Mouse (Mus musculus): ENCODE measurements around the gene Ankfn1. TPM values are rescaled to one million over a fixed set of nuclear protein-coding genes. Genes with fewer than 3 reads are reported as not detected.

Gene Ankfn1
- under 1 TPM in 1 of 2 experiments, not detected in 1; 0.10 TPM for total RNA-seq (2021)
- long read RNA-seq, experiment 1, partial matches to known transcripts = 0 of 1 reads
- long read RNA-seq, experiment 1, other reads (novel, unspliced or antisense) = 1 of 1 reads
- long read RNA-seq, experiment 2 = 0 reads

GRCm38 (mm10) chr11:89777431-89777830, at the start of gene Ankfn1:
Ankfn1 (minus strand) TSS chr11:89777653.
- intact Hi-C loops (cut with DNase I) = no loop called here
- DNase-seq = no peak

DNA sequence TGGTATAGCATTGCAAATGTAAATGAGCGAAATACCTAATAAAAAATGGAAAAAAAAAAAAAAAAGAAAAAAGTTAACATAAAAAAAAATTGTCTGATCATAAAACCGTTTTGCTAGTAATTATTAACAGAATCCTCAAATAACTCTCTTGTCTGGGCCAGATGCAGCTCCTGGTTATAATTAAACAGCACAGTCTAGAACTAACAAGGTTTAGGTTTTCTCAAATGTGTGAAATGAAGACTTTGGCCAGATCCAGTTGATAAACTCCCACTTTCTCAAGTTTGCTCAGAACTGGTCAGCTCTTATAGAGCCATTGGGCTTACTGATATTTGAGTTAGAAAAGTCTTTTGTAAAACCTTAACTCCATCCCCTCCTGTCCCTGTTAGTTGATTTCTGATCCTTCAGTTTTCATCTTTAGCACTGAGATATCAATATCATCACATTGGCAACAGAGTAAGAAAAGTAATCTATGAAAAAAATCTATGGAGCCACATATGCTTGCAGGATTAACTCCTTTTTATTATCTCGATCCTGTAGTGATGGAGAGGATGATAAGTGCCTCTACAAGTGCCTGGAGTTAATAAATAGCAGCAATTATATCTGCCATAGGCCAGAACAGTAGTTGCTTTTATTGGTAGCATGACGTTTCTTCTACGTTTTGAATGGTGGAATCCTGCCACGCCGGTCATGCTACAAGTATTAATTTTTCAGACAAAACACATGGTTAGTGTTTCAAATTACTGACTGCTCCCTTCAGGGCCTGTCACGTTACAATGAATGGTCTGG, 46.4 kb upstream of the Ankfn1 start:
- intact Hi-C loops (cut with DNase I) = no loop called here

DNA sequence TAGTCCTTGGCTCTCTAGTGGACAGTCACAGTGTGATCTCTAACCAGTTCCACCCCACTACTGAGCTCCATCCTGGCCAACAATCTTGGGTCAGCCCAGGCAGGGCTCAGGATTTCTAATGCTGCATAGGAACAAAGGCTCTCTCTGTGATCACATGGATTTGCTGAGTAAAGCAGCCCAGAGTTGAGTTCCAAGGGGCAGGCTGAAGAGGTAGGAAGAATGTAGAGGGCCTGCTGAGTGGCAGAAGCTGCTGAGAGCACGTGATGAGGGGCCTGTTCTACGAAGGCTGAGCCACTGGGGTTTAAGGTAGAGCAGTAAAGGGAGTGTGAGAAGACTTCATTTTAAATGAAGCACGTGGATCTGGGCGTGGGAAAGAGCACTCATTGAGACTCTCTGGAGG, 41.1 kb upstream of the Ankfn1 start:
- no peak for DNase-seq
- intact Hi-C loops (cut with DNase I) = no loop called here

More for the DNA sequence above, 46.4 kb upstream of the Ankfn1 start:
- no peak for DNase-seq

DNA sequence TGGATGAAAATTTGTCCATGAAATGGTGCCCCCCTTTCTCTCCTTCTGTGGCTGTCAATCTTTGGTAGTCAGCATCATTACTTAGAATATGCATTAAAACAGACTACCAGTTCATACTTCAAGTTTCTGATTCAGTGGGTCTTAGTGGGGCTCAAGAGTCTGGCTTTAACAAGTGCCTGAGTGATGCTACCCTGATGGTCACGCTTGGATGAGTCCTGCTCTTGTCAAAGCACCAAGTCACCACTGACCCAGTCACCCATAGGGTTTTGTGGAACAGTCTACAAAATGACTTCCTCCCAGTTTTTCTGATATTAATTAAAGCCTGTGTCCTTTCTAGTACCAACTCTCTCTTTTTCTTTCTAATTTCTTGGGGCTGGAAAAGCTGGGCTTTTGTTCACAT, 34.0 kb upstream of the Ankfn1 start:
- DNase-seq = no peak
- intact Hi-C loops (cut with DNase I) = no loop called here

GRCm38 (mm10) chr11:89807998-89808397, 30.5 kb upstream of the Ankfn1 start:
- intact Hi-C loops (cut with DNase I) = no loop called here
- DNase-seq = no peak

- DNase-seq = no peak
- intact Hi-C loops (cut with DNase I) = no loop called here
These were observed 27.4 kb upstream of the Ankfn1 start for GRCm38 (mm10) chr11:89804822-89805221.

DNA sequence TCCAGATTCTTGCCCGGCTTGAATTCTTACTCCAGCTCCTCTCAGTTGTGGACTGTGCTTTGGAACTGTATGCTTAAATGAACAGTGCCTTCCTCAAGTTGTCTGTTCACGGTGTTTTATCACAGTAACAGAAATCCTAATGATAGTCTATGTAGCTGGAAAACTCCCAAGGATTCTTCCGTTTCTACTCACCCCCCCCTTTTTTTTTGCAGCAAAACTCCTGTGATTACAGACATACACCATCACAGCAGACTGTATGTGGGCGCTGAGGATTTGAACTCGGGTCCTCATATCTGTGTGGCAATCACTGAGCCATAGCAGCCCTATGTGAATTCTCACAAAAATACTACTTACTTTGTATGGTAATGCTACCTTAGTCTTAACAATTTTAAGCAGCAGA, 26.5 kb upstream of the Ankfn1 start:
- intact Hi-C loops (cut with DNase I) = no loop called here
- no peak for DNase-seq

DNA sequence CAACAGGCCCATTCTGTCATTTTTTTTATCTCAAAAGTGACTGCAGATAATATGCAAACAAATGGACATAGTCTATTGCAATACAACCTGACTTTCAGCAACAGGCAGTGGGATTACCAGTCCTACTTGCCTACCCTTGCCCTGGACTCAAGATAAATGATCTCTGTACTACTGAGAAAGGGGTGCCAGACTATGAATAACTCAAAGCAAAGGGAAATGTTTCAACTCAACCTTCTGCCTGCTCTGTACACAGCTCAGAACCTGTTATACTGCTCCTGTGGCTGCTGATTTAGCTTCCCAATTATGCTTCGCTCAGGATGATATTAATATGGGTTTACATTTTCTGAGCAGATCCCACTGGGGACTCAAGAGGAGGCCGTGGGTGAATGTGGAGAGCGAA, 15.3 kb upstream of the Ankfn1 start:
- DNase-seq = no peak
- intact Hi-C loops (cut with DNase I) = no loop called here

- DNase-seq = no peak
- intact Hi-C loops (cut with DNase I) = no loop called here
These were observed 1.4 kb downstream of the Ankfn1 start for GRCm38 (mm10) chr11:89776070-89776469.

DNA sequence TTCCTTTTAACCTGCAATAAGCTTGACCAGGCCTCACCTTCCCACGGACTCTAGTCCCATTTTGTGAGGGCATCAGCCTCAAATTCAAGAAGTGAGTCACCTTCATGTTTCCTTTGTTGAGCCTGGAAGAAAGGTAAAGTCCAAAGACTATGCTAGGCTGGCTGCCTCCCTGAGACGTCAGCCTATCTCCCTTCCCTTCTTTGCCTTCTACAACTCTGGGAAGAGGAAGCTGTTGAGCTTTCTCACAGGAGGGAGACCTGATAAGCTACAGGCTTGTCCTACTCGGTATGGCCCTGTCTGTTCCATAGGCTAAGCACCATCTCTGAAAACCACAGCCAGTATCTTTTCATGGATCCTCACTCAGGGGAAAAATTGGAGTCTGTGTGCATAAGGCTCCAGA, 2.5 kb downstream of the Ankfn1 start:
- no peak for DNase-seq
- intact Hi-C loops (cut with DNase I) = no loop called here

GRCm38 (mm10) chr11:89772941-89773340, 4.5 kb downstream of the Ankfn1 start:
- intact Hi-C loops (cut with DNase I) = no loop called here
- DNase-seq = no peak

DNA sequence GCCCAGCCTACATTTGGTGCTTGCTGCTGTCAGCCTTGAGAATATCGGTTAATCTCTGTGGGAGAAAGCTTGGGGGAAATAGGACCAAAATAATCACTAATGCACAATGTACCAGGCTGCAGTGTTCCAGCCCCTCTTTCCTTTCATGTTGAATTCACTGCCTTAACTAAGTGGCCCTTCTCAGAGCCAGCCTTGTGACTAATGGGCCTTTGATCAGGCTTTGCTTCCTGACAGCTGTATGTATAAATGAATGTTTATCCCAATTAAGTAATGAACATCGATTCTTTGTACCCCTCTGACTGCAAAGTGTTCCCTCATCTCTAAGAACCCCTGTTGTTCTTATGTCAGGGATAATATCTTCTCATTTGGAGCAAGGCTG, 11.7 kb downstream of the Ankfn1 start:
- DNase-seq = no peak

GRCm38 (mm10) chr11:89765014-89765769, 12.3 kb downstream of the Ankfn1 start:
- DNase-seq = no peak
- intact Hi-C loops (cut with DNase I) = no loop called here

More for the DNA sequence above, 11.7 kb downstream of the Ankfn1 start:
- intact Hi-C loops (cut with DNase I) = no loop called here

DNA sequence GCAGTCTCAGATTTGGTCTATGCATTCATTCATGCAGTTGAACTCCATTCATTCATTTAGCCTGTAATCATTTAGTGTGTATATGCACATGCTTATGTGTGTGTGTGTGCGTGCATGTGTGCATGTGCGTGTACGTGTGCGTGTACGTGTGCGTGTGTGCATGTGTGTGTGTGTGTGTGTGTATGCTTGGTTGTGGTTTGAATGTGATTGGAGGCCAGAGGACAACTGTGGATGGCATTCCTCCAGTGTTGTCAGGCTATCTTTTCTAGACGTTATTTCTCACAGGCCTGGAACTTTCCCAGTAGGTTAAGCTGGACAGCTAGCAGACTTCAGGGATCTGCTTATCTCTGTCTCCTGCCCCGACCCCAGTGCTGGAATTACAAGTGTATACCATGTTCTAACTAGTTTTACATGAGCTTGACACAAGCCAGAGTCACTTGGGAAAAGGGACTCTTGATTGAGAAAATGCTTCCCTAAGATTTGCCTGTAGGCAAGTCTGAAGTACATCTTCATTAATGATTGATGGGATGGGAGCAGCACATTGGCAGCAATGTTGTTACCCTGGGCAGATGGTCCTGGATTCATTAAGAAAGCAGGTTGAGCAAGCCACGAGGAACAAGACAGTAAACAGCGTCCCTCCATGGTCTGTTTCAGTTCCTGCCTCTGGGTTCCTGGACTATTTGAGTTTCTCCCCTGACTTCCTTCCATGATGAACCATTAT, 43.3 kb downstream of the Ankfn1 start:
- DNase-seq = no peak
- intact Hi-C loops (cut with DNase I) = no loop called here

DNA sequence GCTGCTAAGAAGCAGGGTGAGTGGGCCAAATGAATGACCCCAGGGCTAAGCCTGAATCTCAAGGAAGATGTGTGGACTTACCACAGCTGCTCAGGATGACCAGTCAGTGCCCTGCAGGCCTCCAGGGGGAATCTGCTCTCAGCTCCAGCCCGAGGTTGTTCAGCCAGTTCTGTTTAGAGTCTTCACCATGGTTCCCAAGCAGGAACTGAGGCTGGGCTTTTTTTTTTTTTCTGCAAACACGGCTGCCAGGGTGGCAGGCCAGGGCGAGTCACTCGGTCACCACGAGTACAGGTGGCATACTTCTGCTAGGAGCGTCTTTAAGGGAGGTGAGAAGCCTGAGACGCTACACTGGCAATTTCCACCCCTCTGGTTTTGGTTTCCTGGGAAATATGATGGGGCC, 43.9 kb downstream of the Ankfn1 start:
- DNase-seq = no peak
- intact Hi-C loops (cut with DNase I) = no loop called here

- intact Hi-C loops (cut with DNase I) = loop anchor here (5.0 to 10.0 kb wide), 3 partner anchors 176 to 619 kb away; no protein-coding TSS in a partner anchor
- peak; percentile 46 to 52 for DNase-seq
These were observed 56.6 kb downstream of the Ankfn1 start for GRCm38 (mm10) chr11:89720847-89721246.

DNA sequence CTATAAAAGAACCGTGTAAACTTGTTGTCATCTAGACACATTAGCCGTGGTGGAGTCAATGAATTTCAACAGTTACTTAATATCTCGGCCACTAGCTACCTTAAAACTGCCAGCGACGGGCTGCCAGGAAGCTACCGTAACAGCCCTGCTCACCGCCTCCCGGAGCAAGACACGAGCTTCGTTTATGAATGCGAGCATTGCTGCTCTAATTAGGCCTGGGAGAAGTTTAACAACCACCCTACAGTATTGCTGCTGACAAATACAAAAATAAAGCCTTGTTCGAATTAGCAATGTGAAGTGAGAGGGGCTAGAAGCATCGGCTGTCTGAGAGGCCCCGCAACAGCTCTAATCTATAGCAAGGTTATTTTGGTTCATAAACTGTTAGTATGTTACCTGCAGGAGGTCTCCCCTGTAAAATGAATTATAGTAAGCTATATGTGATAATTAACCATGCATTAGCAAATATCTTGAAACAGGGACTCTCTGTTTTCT, 58.9 kb downstream of the Ankfn1 start:
- DNase-seq = no peak
- intact Hi-C loops (cut with DNase I) = no loop called here

DNA sequence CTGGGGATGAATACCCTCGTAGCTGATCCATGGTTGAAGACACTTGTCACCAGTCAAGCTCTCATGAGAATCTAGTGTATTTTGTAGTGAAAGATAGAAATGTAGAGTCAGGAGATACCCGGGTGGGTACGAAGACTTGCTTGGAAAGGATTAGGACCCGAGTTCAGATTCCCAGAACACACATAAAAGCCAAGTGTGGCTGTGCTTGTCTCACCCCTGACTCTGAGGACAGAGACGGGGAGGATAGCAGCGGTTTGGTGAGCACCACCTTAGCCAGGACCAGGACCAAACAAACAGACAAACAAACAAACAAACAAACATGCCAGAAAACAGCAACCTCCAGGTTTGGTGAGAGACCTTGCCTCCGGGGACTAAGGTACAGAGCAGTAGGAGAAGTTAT, 61.1 kb downstream of the Ankfn1 start:
- DNase-seq = no peak
- intact Hi-C loops (cut with DNase I) = no loop called here

GRCm38 (mm10) chr11:89708526-89708925, 68.9 kb downstream of the Ankfn1 start:
- intact Hi-C loops (cut with DNase I) = no loop called here
- no peak for DNase-seq

- no peak for DNase-seq
These were observed 80.7 kb downstream of the Ankfn1 start for GRCm38 (mm10) chr11:89696431-89697403.

More at GRCm38 (mm10) chr11:89696431-89697403, 80.7 kb downstream of the Ankfn1 start:
- intact Hi-C loops (cut with DNase I) = no loop called here

All from gastrocnemius, postnatal 36 days (tissue).